ENCODE assay signal across 22 mouse cellular contexts in the genomic region with DNA sequence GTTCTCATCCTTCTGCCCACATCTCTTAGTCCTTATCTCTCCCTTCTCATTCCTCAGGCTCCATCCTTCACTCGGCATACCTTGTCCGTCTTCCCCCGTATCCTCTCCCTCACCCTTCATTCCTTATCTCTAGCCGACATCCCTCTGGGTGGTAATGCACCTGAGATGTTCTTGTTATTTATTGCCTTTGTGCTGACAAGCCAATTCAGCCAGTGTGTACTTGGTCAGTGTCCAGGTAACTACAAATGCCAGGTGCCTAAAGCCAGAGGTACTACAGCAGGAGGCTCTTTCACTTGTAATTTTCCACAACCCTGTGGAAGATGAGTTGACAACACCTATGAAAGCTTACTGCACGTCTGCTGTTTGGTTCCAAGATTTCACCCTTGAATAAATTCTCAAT.
DNase-seq lines count a peak whose midpoint lies in the region; ATAC-seq and TF ChIP-seq lines count a peak whose summit lies in the region.
"Had no signal": no experiment of that assay in that cellular context is flagged by ENCODE, and none has a peak within 500 bp of the region (broad histone marks: within the 10 kb centered on the region; RNA-seq: fewer than 3 reads in every experiment).

No protein-coding gene starts in this region.

- H3K4me3 ChIP-seq in liver, adult 2 months (ENCODE audit: insufficient read depth, low read depth, low read length) = no peak overlapping the region
- no peak overlapping the region for H3K4me3 ChIP-seq in midbrain, embryonic 11.5 days (ENCODE audit: low read depth, low read length)
- no peak overlapping the region for H3K4me3 ChIP-seq in midbrain, postnatal 0 days (ENCODE audit: low read depth, low read length)
- H3K4me3 ChIP-seq in stomach, postnatal 0 days (ENCODE audit: low read depth, low read length) = no peak overlapping the region

- no peak for TF ChIP-seq EP300 in stomach, postnatal 0 days (optimal IDR thresholded peaks at IDR 0.05)

- H3K27ac ChIP-seq in liver, adult 2 months (replicated peaks; ENCODE audit: insufficient read depth, low read depth, low read length) = peak overlapping the region; percentile 22; the same call in 1 of the 2 replicates
- H3K27ac ChIP-seq in midbrain, embryonic 11.5 days (ENCODE audit: low read depth, low read length) = no peak overlapping the region
- H3K27ac ChIP-seq in midbrain, postnatal 0 days (ENCODE audit: low read depth, low read length) = no peak overlapping the region
- no peak overlapping the region for H3K27ac ChIP-seq in stomach, postnatal 0 days (replicated peaks)

- H3K27me3 ChIP-seq in liver, adult 2 months (ENCODE audit: control insufficient read depth, insufficient read depth, low read length) = no peaks in the 10 kb centered on the region
- no peaks in the 10 kb centered on the region for H3K27me3 ChIP-seq in midbrain, embryonic 11.5 days (ENCODE audit: control insufficient read depth, insufficient read depth, low read length)
- no peaks in the 10 kb centered on the region for H3K27me3 ChIP-seq in midbrain, postnatal 0 days (ENCODE audit: insufficient read depth, low read length)
- no peaks in the 10 kb centered on the region for H3K27me3 ChIP-seq in stomach, postnatal 0 days (ENCODE audit: control insufficient read depth, insufficient read depth, low read length)
- H3K27me3 ChIP-seq: CH12.LX, Patski had no signal

- H3K4me2 ChIP-seq in midbrain, embryonic 11.5 days = no peak overlapping the region
- H3K4me2 ChIP-seq in midbrain, postnatal 0 days (ENCODE audit: low read depth, low read length, poor library complexity, severe bottlenecking) = no peak overlapping the region
- no peak overlapping the region for H3K4me2 ChIP-seq in stomach, postnatal 0 days (replicated peaks; ENCODE audit: low read depth)

- H3K4me1 ChIP-seq in liver, adult 2 months (ENCODE audit: control insufficient read depth, insufficient read depth, low read length) = peaks cover 7% of the 10 kb centered on the region; the same call in 1 of the 2 replicates
- no peaks in the 10 kb centered on the region for H3K4me1 ChIP-seq in midbrain, embryonic 11.5 days (ENCODE audit: control insufficient read depth, insufficient read depth, low read length)
- H3K4me1 ChIP-seq in midbrain, postnatal 0 days (ENCODE audit: insufficient read depth, low read length) = no peaks in the 10 kb centered on the region
- H3K4me1 ChIP-seq in stomach, postnatal 0 days (replicated peaks; ENCODE audit: control insufficient read depth, insufficient read depth) = no peaks in the 10 kb centered on the region

- no peak for TF ChIP-seq POLR2A in liver, adult 2 months (IDR thresholded peaks at IDR 0.05; ENCODE audit: extremely low read depth, insufficient read depth, low read length)

- peak; percentile 82 for DNase-seq in liver, adult 2 months (ENCODE audit: extremely low read depth, low read depth, low spot score)
- DNase-seq in liver = no peak
- DNase-seq in midbrain, embryonic 11.5 days (ENCODE audit: low spot score, missing footprints) = peak; percentile 21
- DNase-seq in midbrain, postnatal 0 days (ENCODE audit: low spot score) = no peak
- peak; percentile 40 for DNase-seq in fat pad, adult 2 months (ENCODE audit: extremely low read depth, low read depth, low spot score)
- no peak for DNase-seq in stomach, postnatal 0 days (ENCODE audit: low spot score)
- no peak for DNase-seq in cerebellum, postnatal 4 days (ENCODE audit: low spot score in 2 of 2)
- DNase-seq in embryo, embryonic 11 days = no peak
- DNase-seq: adrenal gland, adult 2 months; adrenal gland, adult 8-10 months; adrenal gland, postnatal 10 days; adrenal gland, postnatal 14 days; adrenal gland, postnatal 25 days; adrenal gland, postnatal 36 days; B cell, adult 2 months; cerebellum, adult 11 months; cerebellum, adult 11-12 months had no signal

- no peak overlapping the region for H3K9ac ChIP-seq in liver, adult 2 months (ENCODE audit: low read depth, low read length)
- H3K9ac ChIP-seq in midbrain, embryonic 11.5 days (ENCODE audit: low read length) = no peak overlapping the region
- H3K9ac ChIP-seq in midbrain, postnatal 0 days (replicated peaks; ENCODE audit: low read length, poor library complexity, severe bottlenecking) = no peak overlapping the region
- H3K9ac ChIP-seq in stomach, postnatal 0 days (ENCODE audit: low read length) = no peak overlapping the region

- peaks cover 22% of the 10 kb centered on the region for H3K36me3 ChIP-seq in liver, adult 2 months (ENCODE audit: control insufficient read depth, insufficient read depth, low read length)
- H3K36me3 ChIP-seq in midbrain, embryonic 11.5 days (ENCODE audit: control insufficient read depth, insufficient read depth, low read length) = no peaks in the 10 kb centered on the region
- H3K36me3 ChIP-seq in midbrain, postnatal 0 days (ENCODE audit: insufficient read depth, low read length) = no peaks in the 10 kb centered on the region
- no peaks in the 10 kb centered on the region for H3K36me3 ChIP-seq in stomach, postnatal 0 days (ENCODE audit: control insufficient read depth, insufficient read depth, low read length)
- H3K36me3 ChIP-seq: G1E had no signal

- TF ChIP-seq CTCF in liver, adult 2 months (IDR thresholded peaks at IDR 0.05; ENCODE audit: low read depth, low read length) = no peak
- TF ChIP-seq CTCF in midbrain, postnatal 0 days (IDR thresholded peaks at IDR 0.05) = no peak
- no peak for TF ChIP-seq CTCF in stomach, postnatal 0 days (IDR thresholded peaks at IDR 0.05; ENCODE audit: low read depth)

- H3K79me2 ChIP-seq in liver, adult 2 months (ENCODE audit: control insufficient read depth, insufficient read depth, low read length) = 0 out of 2 replicates have a peak, but pooled peaks cover 4% of the 10 kb centered on the region

- no peaks in the 10 kb centered on the region for H3K9me3 ChIP-seq in midbrain, embryonic 11.5 days (ENCODE audit: control insufficient read depth, low read length)
- H3K9me3 ChIP-seq in midbrain, postnatal 0 days (ENCODE audit: low read length) = no peaks in the 10 kb centered on the region
- H3K9me3 ChIP-seq in stomach, postnatal 0 days (ENCODE audit: control insufficient read depth, low read length) = no peaks in the 10 kb centered on the region
- H3K9me3 ChIP-seq: G1E had no signal

- ATAC-seq in midbrain, embryonic 11.5 days (ENCODE audit: low FRiP score) = no peak
- no peak for ATAC-seq in midbrain, postnatal 0 days (ENCODE audit: low FRiP score)
- ATAC-seq in stomach, postnatal 0 days (ENCODE audit: low FRiP score, low TSS enrichment) = peak; percentile 15; the same call in 1 of the 2 replicates
- ATAC-seq: activated CD4-positive, CD25-positive, alpha-beta regulatory T cell, adult 4 months; CD4-positive, CD25-positive, alpha-beta regulatory T cell, adult 4 months; Patski had no signal

- 43% methylated on average over 5 of the region's 5 CpGs for WGBS in liver, adult 2 months
- WGBS in midbrain, embryonic 11.5 days = 91% methylated on average over 5 of the region's 5 CpGs
- WGBS in midbrain, postnatal 0 days = 91% methylated on average over 5 of the region's 5 CpGs
- 71% methylated on average over 5 of the region's 5 CpGs for WGBS in stomach, postnatal 0 days

Comparison
In these comparisons a context has a peak if more than half of its experiments do, and no peak if none do; other contexts are left out.
1. DNase-seq: peak in liver, adult 2 months (single experiment), midbrain, embryonic 11.5 days (single experiment) and fat pad, adult 2 months (single experiment); none in liver (single experiment), midbrain, postnatal 0 days (single experiment), stomach, postnatal 0 days (single experiment), cerebellum, postnatal 4 days (0 of 2) and embryo, embryonic 11 days (single experiment).